Mouse (Mus musculus) MEL (cell line): ENCODE data around the gene Cdk2ap2. TPM values are rescaled to one million over a fixed set of nuclear protein-coding genes. Genes with fewer than 3 reads are reported as not detected.

Experiments
- DNase-seq: peaks from one replicate; pipeline ENCODE4 v3.0.0; 2011; ENCODE audit warnings: low read depth, low spot score
- H3K27ac ChIP-seq: 2 replicates; pipeline ENCODE4 v1.5.1; 2012; ENCODE audit warnings: low read depth, mild to moderate bottlenecking, control low read depth, low read length, moderate library complexity; ENCODE audit not compliant: control insufficient read depth
- H3K27me3 ChIP-seq, 2 experiments: fragments of 150-350 bp in 1 of 2; sonication (generic) in 1 of 2; 2 replicates each; pipeline ENCODE4 v1.6.1; 2012; ENCODE audit warnings: low read length in 2 of 2, mild to moderate bottlenecking in 2 of 2, improper control_type of control experiment in 1 of 2, moderate library complexity in 1 of 2; ENCODE audit not compliant: insufficient read depth in 2 of 2, control insufficient read depth in 1 of 2
- H3K36me3 ChIP-seq, 2 experiments: 2 replicates each; pipeline ENCODE4 v1.6.1; 2012 to 2014; ENCODE audit warnings: low read length in 2 of 2, improper control_type of control experiment in 1 of 2, inconsistent platforms in 1 of 2, mild to moderate bottlenecking in 1 of 2; ENCODE audit not compliant: insufficient read depth in 2 of 2, control insufficient read depth in 1 of 2
- H3K4me1 ChIP-seq, 2 experiments: fragments of 150-350 bp in 1 of 2; sonication (generic) in 1 of 2; 2 replicates each; pipeline ENCODE4 v1.6.1; 2012; ENCODE audit warnings: low read length in 2 of 2, improper control_type of control experiment in 1 of 2, mild to moderate bottlenecking in 1 of 2; ENCODE audit not compliant: insufficient read depth in 2 of 2, control insufficient read depth in 1 of 2
- H3K4me3 ChIP-seq, 2 experiments: fragments of 150-350 bp in 1 of 2; sonication (generic) in 1 of 2; 2 replicates each; pipeline ENCODE4 v1.5.1; 2012; ENCODE audit warnings: low read depth in 2 of 2, low read length in 2 of 2, mild to moderate bottlenecking in 2 of 2, moderate library complexity in 2 of 2, control low read depth in 1 of 2, improper control_type of control experiment in 1 of 2; ENCODE audit not compliant: control insufficient read depth in 1 of 2, insufficient read depth in 1 of 2
- H3K79me2 ChIP-seq: 2 replicates; pipeline ENCODE4 v1.6.1; 2012; ENCODE audit warnings: mild to moderate bottlenecking, low read length, moderate library complexity; ENCODE audit not compliant: control insufficient read depth, poor library complexity, insufficient read depth
- H3K9ac ChIP-seq: 2 replicates; pipeline ENCODE4 v1.6.1; 2012; ENCODE audit warnings: low read depth, mild to moderate bottlenecking, control low read depth, low read length, moderate library complexity; ENCODE audit not compliant: control insufficient read depth, poor library complexity, severe bottlenecking
- H3K9me3 ChIP-seq: fragments of 150-350 bp; sonication (generic); replicated peaks from 2 replicates; pipeline ENCODE4 v1.6.1; 2012; ENCODE audit warnings: mild to moderate bottlenecking, low read length, improper control_type of control experiment, moderate library complexity; ENCODE audit not compliant: insufficient read depth
- BHLHE40 ChIP-seq: IDR thresholded peaks from 2 replicates; pipeline ENCODE4 v1.6.1; 2012; ENCODE audit warnings: low read depth, mild to moderate bottlenecking, inconsistent platforms, low read length, improper control_type of control experiment, borderline replicate concordance
- CHD2 ChIP-seq: IDR thresholded peaks from 2 replicates; pipeline ENCODE4 v1.6.1; 2011; ENCODE audit warnings: low read length, improper control_type of control experiment
- CTCF ChIP-seq, 3 experiments: IDR thresholded peaks in 2 of 3; conservative IDR thresholded peaks in 1 of 3; 2 replicates each; pipeline ENCODE4 v1.5.1; 2011 to 2012; ENCODE audit warnings: low read length in 3 of 3, low read depth in 2 of 3, mild to moderate bottlenecking in 2 of 3, improper control_type of control experiment in 1 of 3, inconsistent platforms in 1 of 3, mixed read lengths in 1 of 3, moderate library complexity in 1 of 3; ENCODE audit not compliant: control insufficient read depth in 1 of 3, insufficient read depth in 1 of 3, poor library complexity in 1 of 3, severe bottlenecking in 1 of 3
- ETS1 ChIP-seq: IDR thresholded peaks from 2 replicates; pipeline ENCODE4 v1.6.1; 2012; ENCODE audit warnings: low read depth, mild to moderate bottlenecking, inconsistent platforms, low read length, improper control_type of control experiment, moderate library complexity
- GABPA ChIP-seq: IDR thresholded peaks from 2 replicates; pipeline ENCODE4 v1.6.1; 2012; ENCODE audit warnings: low read depth, mild to moderate bottlenecking, inconsistent platforms, low read length, improper control_type of control experiment, moderate library complexity
- JUND ChIP-seq: IDR thresholded peaks from 2 replicates; pipeline ENCODE4 v1.6.1; 2011; ENCODE audit warnings: low read depth, mild to moderate bottlenecking, improper control_type of control experiment, low read length
- MEF2A ChIP-seq: IDR thresholded peaks from 2 replicates; pipeline ENCODE4 v1.6.1; 2014; ENCODE audit warnings: low read depth, mild to moderate bottlenecking, inconsistent platforms, low read length, improper control_type of control experiment; ENCODE audit not compliant: poor library complexity, insufficient replicate concordance, severe bottlenecking; ENCODE audit errors: extremely low read depth
- MXI1 ChIP-seq: IDR thresholded peaks from 2 replicates; pipeline ENCODE4 v1.6.1; 2011; ENCODE audit warnings: mild to moderate bottlenecking, low read depth, low read length, improper control_type of control experiment
- MYB ChIP-seq: IDR thresholded peaks from 2 replicates; pipeline ENCODE4 v1.6.1; 2011; ENCODE audit warnings: mild to moderate bottlenecking, low read depth, low read length, improper control_type of control experiment
- NELFE ChIP-seq: IDR thresholded peaks from 2 replicates; pipeline ENCODE4 v1.6.1; 2011; ENCODE audit warnings: low read depth, low read length, improper control_type of control experiment
- NRF1 ChIP-seq: IDR thresholded peaks from 2 replicates; pipeline ENCODE4 v1.6.1; 2014; ENCODE audit warnings: low read depth, mild to moderate bottlenecking, inconsistent platforms, low read length, improper control_type of control experiment, moderate library complexity; ENCODE audit not compliant: poor library complexity, insufficient read depth, severe bottlenecking
- POLR2AphosphoS2 ChIP-seq: IDR thresholded peaks from 2 replicates; pipeline ENCODE4 v1.6.1; 2011; ENCODE audit warnings: low read length, improper control_type of control experiment
- POLR2AphosphoS5 ChIP-seq: IDR thresholded peaks from 2 replicates; pipeline ENCODE4 v1.6.1; 2012; ENCODE audit warnings: low read depth, borderline replicate concordance, mild to moderate bottlenecking, inconsistent platforms, low read length, moderate library complexity, mixed read lengths
- RAD21 ChIP-seq: IDR thresholded peaks from 2 replicates; pipeline ENCODE4 v1.6.1; 2011; ENCODE audit warnings: mild to moderate bottlenecking, low read depth, low read length, improper control_type of control experiment
- RCOR1 ChIP-seq: IDR thresholded peaks from 2 replicates; pipeline ENCODE4 v1.6.1; 2012; ENCODE audit warnings: low read depth, mild to moderate bottlenecking, inconsistent platforms, low read length, improper control_type of control experiment
- TAL1 ChIP-seq: IDR thresholded peaks from 2 replicates; pipeline ENCODE4 v1.6.1; 2012; ENCODE audit warnings: mild to moderate bottlenecking, inconsistent platforms, low read length, moderate library complexity, mixed read lengths
- TCF12 ChIP-seq: IDR thresholded peaks from 2 replicates; pipeline ENCODE4 v1.6.1; 2014; ENCODE audit warnings: low read depth, mild to moderate bottlenecking, inconsistent platforms, low read length, improper control_type of control experiment, moderate library complexity
- UBTF ChIP-seq: IDR thresholded peaks from 2 replicates; pipeline ENCODE4 v1.6.1; 2012; ENCODE audit warnings: low read depth, mild to moderate bottlenecking, inconsistent platforms, low read length, improper control_type of control experiment, moderate library complexity, borderline replicate concordance; ENCODE audit not compliant: insufficient read depth
- USF2 ChIP-seq, 2 experiments: IDR thresholded peaks; 2 replicates each; pipeline ENCODE4 v1.6.1; 2011 to 2012; ENCODE audit warnings: improper control_type of control experiment in 2 of 2, low read length in 2 of 2, borderline replicate concordance in 1 of 2, inconsistent platforms in 1 of 2, low read depth in 1 of 2, mild to moderate bottlenecking in 1 of 2; ENCODE audit not compliant: insufficient read depth in 1 of 2
- ZNF384 ChIP-seq: IDR thresholded peaks from 2 replicates; pipeline ENCODE4 v1.6.1; 2012; ENCODE audit warnings: low read depth, mild to moderate bottlenecking, inconsistent platforms, low read length, improper control_type of control experiment
- polyA plus RNA-seq, 2 experiments: library from polyadenylated mRNA; stranded (reverse) in 1 of 2; unstranded in 1 of 2; fragments of >175 nt in 1 of 2; fragments of >200 nt in 1 of 2; gene quantifications; 2 replicates each; pipeline versions ENCODE4 v1.2.1 to v1.2.4; 2012; ENCODE audit warnings: low replicate concordance in 2 of 2, low read depth in 1 of 2; ENCODE audit not compliant: insufficient read length in 2 of 2, insufficient read depth in 1 of 2, missing spikeins in 1 of 2
- total RNA-seq: library from RNA; depleted of rRNA; stranded (reverse); fragments of 300-350 nt; gene quantifications from 2 replicates; pipeline ENCODE4 v1.2.3, GENCODE M21; 2012

The Cdk2ap2 gene
- total and polyA plus RNA-seq, 3 experiments: 53.5 to 97.6 TPM; not detected in 1

DNA sequence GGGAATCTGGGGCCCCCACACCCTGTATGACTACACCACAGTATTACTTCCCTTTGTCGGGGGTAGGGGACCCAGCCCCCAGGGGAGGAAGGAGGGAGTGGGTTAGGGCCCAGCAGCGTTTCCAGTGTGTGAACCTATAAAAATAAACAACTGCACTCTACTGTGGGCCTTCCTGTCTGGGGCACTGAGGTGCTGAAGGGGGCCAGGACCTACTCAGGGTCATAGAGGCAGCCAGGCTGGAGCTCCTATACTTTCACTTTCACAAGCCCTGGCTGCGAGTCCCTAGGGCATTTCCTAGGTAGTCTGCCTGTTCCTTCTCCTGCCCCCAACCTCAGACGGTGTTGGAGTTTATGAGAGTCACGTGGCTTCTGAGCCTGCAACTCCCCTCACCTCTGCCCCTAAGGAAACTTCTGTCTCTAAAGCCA, 16.8 kb downstream of the Cdk2ap2 start (continued):
- TF ChIP-seq CHD2 (no peak), TCF12 (no peak), NELFE (no peak; the same call in 1 of the 2 replicates), ZNF384 (no peak), GABPA (no peak), RCOR1 (no peak), MXI1 (peak; percentile 61; the same call in 1 of the 2 replicates), JUND (no peak), CTCF (IDR thresholded peaks at IDR 0.05 in 2 of 3, conservative IDR thresholded peaks at IDR 0.05 in 1 of 3; ENCODE audit: control insufficient read depth in 1 of 3, insufficient read depth in 1 of 3, low read depth in 2 of 3, low read length in 3 of 3, poor library complexity in 1 of 3, severe bottlenecking in 1 of 3) (no peak), BHLHE40 (no peak), USF2 (IDR thresholded peaks at IDR 0.05; ENCODE audit: borderline replicate concordance in 1 of 2, insufficient read depth in 1 of 2, low read depth in 1 of 2, low read length in 2 of 2) (0 out of 4 replicates have a peak, but pooled peaks of 1 of the 2 experiments have one; percentile 21), TAL1 (no peak), NRF1 (no peak), POLR2AphosphoS2 (no peak), UBTF (no peak)

DNA sequence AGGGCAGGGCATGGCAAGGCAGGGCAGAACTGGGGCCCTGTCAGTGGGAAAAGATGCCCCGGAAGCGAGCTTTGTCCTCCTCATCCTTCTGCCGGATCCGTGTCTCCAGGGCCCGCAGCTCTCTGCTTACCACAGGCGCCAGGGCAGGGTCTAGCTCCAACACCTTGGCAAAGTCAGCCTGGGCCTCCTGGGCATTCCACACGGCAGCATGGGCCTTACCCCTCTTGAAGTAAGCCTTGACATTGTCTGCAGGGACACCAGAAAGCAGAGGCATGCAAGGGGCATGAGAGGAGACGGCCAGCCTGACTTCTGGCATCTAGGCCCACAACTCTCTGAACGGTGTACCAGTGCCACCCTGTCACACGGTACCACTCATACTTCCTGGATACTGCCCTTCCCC, 17.6 kb downstream of the Cdk2ap2 start:
- H3K4me3 ChIP-seq: no peak overlapping the region
- H3K27me3 ChIP-seq: no peaks in the 10 kb centered on the region
- TF ChIP-seq CHD2 (no peak), TCF12 (no peak), POLR2AphosphoS5 (no peak), UBTF (no peak), RAD21 (no peak)
- peaks cover 2% of the 10 kb centered on the region; the same call in 1 of the 2 replicates for H3K79me2 ChIP-seq
- DNase-seq: no peak
- H3K9ac ChIP-seq: no peak overlapping the region
- no peaks in the 10 kb centered on the region for H3K9me3 ChIP-seq
- peaks cover 13 to 20% of the 10 kb centered on the region in 2 experiments for H3K4me1 ChIP-seq
- H3K36me3 ChIP-seq: peaks cover 2 to 17% of the 10 kb centered on the region in 2 experiments; a peak in 3 of 4 replicates
- H3K27ac ChIP-seq: no peak overlapping the region

DNA sequence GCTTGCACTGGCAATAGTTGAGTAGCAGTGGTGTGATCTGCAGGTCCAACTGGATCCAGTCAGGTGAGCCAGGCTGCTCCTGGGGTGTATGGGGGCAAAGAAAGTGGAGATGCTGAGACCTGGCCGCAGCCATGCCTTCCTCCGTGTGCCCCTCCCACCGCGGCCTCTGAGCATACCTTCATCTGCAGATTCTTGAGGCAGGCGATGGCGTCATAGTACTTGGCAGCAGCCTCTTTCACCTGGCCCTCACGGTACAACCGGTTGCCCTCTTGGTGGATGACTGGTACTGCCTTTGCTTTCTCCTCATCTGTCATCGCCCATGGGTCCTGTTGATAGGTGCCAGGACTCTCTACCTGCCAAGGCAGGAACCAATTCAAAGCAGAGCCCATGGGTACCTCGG, 18.2 kb downstream of the Cdk2ap2 start:
- TF ChIP-seq ETS1: no peak
- no peak for TF ChIP-seq MYB
- no peak for TF ChIP-seq BHLHE40
- no peak for TF ChIP-seq MEF2A
- no peak for TF ChIP-seq USF2 (IDR thresholded peaks at IDR 0.05; ENCODE audit: borderline replicate concordance in 1 of 2, insufficient read depth in 1 of 2, low read depth in 1 of 2, low read length in 2 of 2)
- TF ChIP-seq, all 39 proteins: peak for 0
- Histone ChIP-seq H3K27me3 (no peaks in the 10 kb centered on the region), H3K27ac (no peak overlapping the region), H3K9ac (no peak overlapping the region), H3K4me3 (no peak overlapping the region), H3K79me2 (peaks cover 2% of the 10 kb centered on the region; the same call in 1 of the 2 replicates), H3K36me3 (peaks cover 2 to 23% of the 10 kb centered on the region in 2 experiments; a peak in 3 of 4 replicates), H3K4me1 (peaks cover 16 to 25% of the 10 kb centered on the region in 2 experiments), H3K9me3 (no peaks in the 10 kb centered on the region)
- no peak for DNase-seq
